Mouse (Mus musculus) embryonic facial prominence, embryonic 13.5 days (tissue): Measurements from ENCODE around the gene Tsku. TPM values are rescaled to one million over a fixed set of nuclear protein-coding genes. Genes with fewer than 3 reads are reported as not detected.

Experiments used
- ATAC-seq: fragments of 200-750 bp; cut with Nextera tagmentation; 2 replicates; pipeline ENCODE4 v1.8.0; 2017; ENCODE audit warnings: low read depth; ENCODE audit not compliant: insufficient number of reproducible peaks, insufficient read depth, low FRiP score, low TSS enrichment
- H3K27ac ChIP-seq: fragments of 300-500 bp; sonication (generic); 2 replicates; pipeline ENCODE4 v1.5.1; 2015; ENCODE audit warnings: moderate library complexity, mild to moderate bottlenecking, inconsistent platforms
- H3K27me3 ChIP-seq: fragments of 300-500 bp; sonication (generic); 2 replicates; pipeline ENCODE4 v1.6.1; 2015; ENCODE audit warnings: mild to moderate bottlenecking, inconsistent platforms
- H3K36me3 ChIP-seq: fragments of 300-500 bp; sonication (generic); 2 replicates; pipeline ENCODE4 v1.6.1; 2015; ENCODE audit warnings: mild to moderate bottlenecking, inconsistent platforms
- H3K4me1 ChIP-seq: fragments of 300-500 bp; sonication (generic); 2 replicates; pipeline ENCODE4 v1.6.1; 2015; ENCODE audit warnings: inconsistent platforms
- H3K4me2 ChIP-seq: fragments of 300-500 bp; sonication (generic); 2 replicates; pipeline ENCODE4 v1.6.1; 2015; ENCODE audit warnings: moderate library complexity, mild to moderate bottlenecking, inconsistent platforms
- H3K4me3 ChIP-seq: fragments of 300-500 bp; sonication (generic); 2 replicates; pipeline ENCODE4 v1.5.1; 2015; ENCODE audit warnings: mild to moderate bottlenecking, inconsistent platforms
- H3K9ac ChIP-seq: fragments of 300-500 bp; sonication (generic); 2 replicates; pipeline ENCODE4 v1.6.1; 2015; ENCODE audit warnings: mild to moderate bottlenecking, inconsistent platforms
- H3K9me3 ChIP-seq: fragments of 300-500 bp; sonication (generic); 2 replicates; pipeline ENCODE4 v1.6.1; 2016; ENCODE audit warnings: inconsistent platforms
- WGBS: fragments of 180-500 bp; shearing (Covaris S2); methylation state at CpG from one replicate; pipeline ENCODE4 v1.1.7; 2015; ENCODE audit warnings: mixed read lengths; 5-methylcytosine and 5-hydroxymethylcytosine counted together
- polyA plus RNA-seq: library from polyadenylated mRNA; unstranded; fragments of >200 nt; fragmentation: Nextera tagmentation; extraction: Ambion mirVana; gene quantifications from 2 replicates; pipeline ENCODE4 v1.2.1, GENCODE M21; 2015

Tsku gene
- polyA plus RNA-seq, 1 experiment from 2014 or later = 19.2 TPM

GRCm38 (mm10) chr7:98385168-98385567, 24.0 kb upstream of the Tsku start:
- no peak overlapping the region for H3K27ac ChIP-seq

GRCm38 (mm10) chr7:98383337-98383736, 22.2 kb upstream of the Tsku start:
- H3K4me2 ChIP-seq = no peak overlapping the region
- no peak overlapping the region for H3K9ac ChIP-seq
- H3K4me3 ChIP-seq = no peak overlapping the region
- H3K9me3 ChIP-seq = no peaks in the 10 kb centered on the region
- no peaks in the 10 kb centered on the region for H3K36me3 ChIP-seq
- no peak overlapping the region for H3K27ac ChIP-seq
- H3K4me1 ChIP-seq = peaks cover 11% of the 10 kb centered on the region
- no peaks in the 10 kb centered on the region for H3K27me3 ChIP-seq
- WGBS = 38% methylated on average over 4 of the region's 4 CpGs
- no peak for ATAC-seq

More at GRCm38 (mm10) chr7:98385168-98385567, 24.0 kb upstream of the Tsku start:
- H3K4me3 ChIP-seq = no peak overlapping the region
- H3K36me3 ChIP-seq = no peaks in the 10 kb centered on the region
- H3K9ac ChIP-seq = no peak overlapping the region
- no peaks in the 10 kb centered on the region for H3K27me3 ChIP-seq
- ATAC-seq = no peak
- WGBS = 70% methylated on average over 1 of the region's 1 CpGs
- H3K4me2 ChIP-seq = no peak overlapping the region
- no peaks in the 10 kb centered on the region for H3K9me3 ChIP-seq
- peaks cover 14% of the 10 kb centered on the region for H3K4me1 ChIP-seq

- 82% methylated on average over 6 of the region's 6 CpGs for WGBS
- Histone ChIP-seq H3K4me2 (no peak overlapping the region), H3K27me3 (no peaks in the 10 kb centered on the region), H3K4me1 (peaks cover 11% of the 10 kb centered on the region), H3K9ac (no peak overlapping the region), H3K4me3 (no peak overlapping the region), H3K27ac (no peak overlapping the region), H3K9me3 (no peaks in the 10 kb centered on the region), H3K36me3 (no peaks in the 10 kb centered on the region)
- ATAC-seq = no peak
Measured at GRCm38 (mm10) chr7:98382784-98383183, 21.7 kb upstream of the Tsku start.

GRCm38 (mm10) chr7:98380224-98380925, 19.2 kb upstream of the Tsku start:
- Histone ChIP-seq H3K9ac (no peak overlapping the region), H3K9me3 (no peaks in the 10 kb centered on the region), H3K4me1 (peaks cover 11% of the 10 kb centered on the region), H3K27me3 (no peaks in the 10 kb centered on the region), H3K4me3 (no peak overlapping the region), H3K36me3 (no peaks in the 10 kb centered on the region), H3K4me2 (no peak overlapping the region), H3K27ac (no peak overlapping the region)
- 58% methylated on average over 6 of the region's 6 CpGs for WGBS
- no peak for ATAC-seq

- Histone ChIP-seq H3K27me3 (no peaks in the 10 kb centered on the region), H3K9me3 (no peaks in the 10 kb centered on the region), H3K27ac (no peak overlapping the region), H3K36me3 (no peaks in the 10 kb centered on the region), H3K4me3 (no peak overlapping the region), H3K4me2 (no peak overlapping the region), H3K4me1 (peaks cover 11% of the 10 kb centered on the region), H3K9ac (no peak overlapping the region)
- ATAC-seq = no peak
- 88% methylated on average over 4 of the region's 4 CpGs for whole genome bisulfite sequencing
Measured at GRCm38 (mm10) chr7:98379232-98379631, 18.1 kb upstream of the Tsku start.

- Histone ChIP-seq H3K27me3 (no peaks in the 10 kb centered on the region), H3K36me3 (no peaks in the 10 kb centered on the region), H3K4me1 (peaks cover 6% of the 10 kb centered on the region), H3K4me3 (no peak overlapping the region), H3K9ac (no peak overlapping the region), H3K4me2 (no peak overlapping the region), H3K27ac (no peak overlapping the region), H3K9me3 (no peaks in the 10 kb centered on the region)
- ATAC-seq = no peak
- WGBS = 64% methylated on average over 5 of the region's 5 CpGs
Measured at GRCm38 (mm10) chr7:98377257-98377656, 16.1 kb upstream of the Tsku start.

DNA sequence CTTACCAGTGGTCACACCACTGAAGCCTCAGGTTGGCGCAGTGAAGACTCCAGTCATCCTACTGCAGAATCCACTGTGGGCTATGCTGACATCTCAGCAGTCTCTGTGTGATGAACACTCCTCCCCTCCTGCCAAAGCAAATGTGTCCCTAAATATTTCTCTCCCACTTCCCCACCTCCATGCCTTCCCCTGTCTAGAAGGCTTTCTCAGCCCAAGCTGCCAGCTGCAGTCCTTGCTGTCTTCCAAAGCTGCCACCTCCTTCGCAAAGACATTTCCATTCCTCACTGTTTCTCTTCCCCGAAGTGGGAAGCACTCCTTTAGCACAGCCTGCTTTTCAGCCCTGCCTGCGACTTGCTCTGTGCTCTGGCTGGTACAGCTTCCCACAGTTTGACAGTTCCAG, 10.0 kb upstream of the Tsku start:
- ATAC-seq = no peak
- WGBS = 32% methylated on average over 4 of the region's 4 CpGs
- H3K27ac ChIP-seq = no peak overlapping the region
- H3K4me1 ChIP-seq = peaks cover 9% of the 10 kb centered on the region; the same call in 1 of the 2 replicates
- H3K36me3 ChIP-seq = no peaks in the 10 kb centered on the region
- no peak overlapping the region for H3K9ac ChIP-seq
- H3K9me3 ChIP-seq = no peaks in the 10 kb centered on the region
- no peak overlapping the region for H3K4me2 ChIP-seq
- no peaks in the 10 kb centered on the region for H3K27me3 ChIP-seq
- no peak overlapping the region for H3K4me3 ChIP-seq

DNA sequence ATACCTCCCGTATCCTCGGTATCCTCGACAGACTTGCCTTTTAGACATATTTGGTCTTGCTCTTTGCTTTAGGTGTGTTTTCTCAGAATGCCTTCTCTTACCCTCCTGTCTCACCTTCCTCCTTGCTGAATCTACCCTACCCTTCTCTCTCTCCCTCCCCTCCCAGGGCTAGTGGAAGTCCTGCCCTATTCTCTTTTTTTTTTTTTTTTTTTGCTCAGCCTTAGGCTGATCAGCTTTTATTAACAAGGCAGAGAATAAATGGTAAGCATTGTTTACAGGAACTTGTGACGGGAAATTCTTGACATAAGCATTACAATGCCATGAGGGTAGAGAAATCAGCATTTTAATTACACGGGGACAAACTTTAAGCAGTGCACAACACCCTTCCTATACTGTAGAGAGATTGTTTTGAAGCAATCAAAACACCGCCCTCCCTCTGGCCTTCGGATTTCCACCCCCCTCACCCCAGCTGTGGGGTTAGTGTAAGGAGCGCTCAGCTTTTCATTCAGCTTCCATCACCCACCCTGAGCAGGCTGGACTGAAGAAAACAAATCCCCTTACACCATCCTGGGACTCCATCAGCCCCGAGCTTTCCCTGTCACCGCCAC, 8.7 kb upstream of the Tsku start:
- H3K9me3 ChIP-seq = no peaks in the 10 kb centered on the region
- H3K36me3 ChIP-seq = no peaks in the 10 kb centered on the region
- no peak overlapping the region for H3K9ac ChIP-seq
- no peak overlapping the region for H3K27ac ChIP-seq
- no peak for ATAC-seq
- WGBS = 52% methylated on average over 10 of the region's 10 CpGs
- no peak overlapping the region for H3K4me2 ChIP-seq
- H3K4me1 ChIP-seq = peaks cover 9% of the 10 kb centered on the region; the same call in 1 of the 2 replicates
- H3K27me3 ChIP-seq = no peaks in the 10 kb centered on the region
- H3K4me3 ChIP-seq = no peak overlapping the region

- Histone ChIP-seq H3K36me3 (no peaks in the 10 kb centered on the region), H3K4me3 (peak overlapping the region; percentile 85), H3K4me1 (peaks cover 38% of the 10 kb centered on the region), H3K27ac (peak overlapping the region; percentile 92), H3K27me3 (no peaks in the 10 kb centered on the region), H3K9me3 (no peaks in the 10 kb centered on the region), H3K9ac (peak overlapping the region; percentile 46; the same call in 1 of the 2 replicates), H3K4me2 (peak overlapping the region; percentile 89)
- ATAC-seq = no peak
- WGBS = 16% methylated on average over 2 of the region's 2 CpGs
Measured at GRCm38 (mm10) chr7:98361662-98362061, 534 bp upstream of the Tsku start.

DNA sequence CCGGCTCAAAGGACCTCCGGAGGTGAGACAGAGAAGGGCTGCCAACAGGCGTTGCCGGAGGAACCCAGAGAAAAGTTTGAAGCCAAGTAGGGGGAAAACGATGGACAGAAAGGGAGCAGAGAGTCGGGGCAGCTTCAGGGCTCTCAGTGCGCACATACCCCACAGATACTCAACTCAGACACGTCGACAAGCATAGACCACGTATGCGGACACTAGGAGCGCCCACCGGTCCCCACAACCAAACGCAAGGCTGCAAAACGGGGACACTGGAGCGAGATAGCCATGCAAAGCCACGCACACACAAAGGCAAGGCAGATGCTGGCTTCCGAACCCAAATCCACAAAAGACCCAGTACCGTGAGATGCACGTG, 522 bp downstream of the Tsku start:
- Histone ChIP-seq H3K4me1 (peaks cover 49% of the 10 kb centered on the region), H3K36me3 (no peaks in the 10 kb centered on the region), H3K4me3 (peak overlapping the region; percentile 85), H3K9me3 (no peaks in the 10 kb centered on the region), H3K4me2 (peak overlapping the region; percentile 89), H3K27me3 (no peaks in the 10 kb centered on the region), H3K9ac (peak overlapping the region; percentile 89), H3K27ac (peak overlapping the region; percentile 92)
- under 1% methylated on average over 20 of the region's 20 CpGs for WGBS
- 0 out of 2 replicates have a peak, but pooled peaks have one; percentile 1 for ATAC-seq

DNA sequence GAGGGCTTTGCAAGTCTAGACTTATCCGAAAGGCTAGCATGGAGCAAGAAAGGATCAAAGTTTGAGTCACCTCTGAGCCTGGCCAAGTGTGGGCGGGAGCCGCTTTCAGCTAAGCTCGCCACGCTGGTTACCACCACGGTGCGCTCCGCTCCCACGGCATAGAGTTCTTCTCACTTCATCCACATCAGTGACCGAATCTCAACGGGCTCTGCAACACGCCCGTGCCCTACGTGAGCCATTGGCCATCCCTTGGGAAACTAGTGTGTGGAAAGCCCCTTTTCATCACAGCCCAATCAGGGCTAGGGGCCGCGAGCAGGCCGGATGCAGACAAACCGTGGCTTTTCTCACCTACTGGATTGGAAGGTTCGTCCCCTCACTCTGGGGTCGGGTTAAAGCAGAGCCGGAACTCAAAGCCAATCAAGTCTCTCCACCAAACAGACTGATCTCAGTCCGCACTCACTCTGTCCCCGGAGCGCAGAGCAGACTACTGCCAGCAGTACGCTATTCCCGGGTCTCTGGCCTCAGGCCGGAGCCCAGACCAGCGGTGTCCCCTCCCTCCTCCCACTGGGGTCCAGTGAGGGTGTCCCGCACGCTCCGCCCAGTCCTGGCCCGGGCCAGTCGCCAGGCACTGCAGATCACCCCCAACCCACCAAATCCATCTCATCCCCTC, 1.0 kb downstream of the Tsku start:
- Histone ChIP-seq H3K9ac (peak overlapping the region; percentile 89), H3K4me3 (peak overlapping the region; percentile 85), H3K4me1 (peaks cover 54% of the 10 kb centered on the region), H3K4me2 (peak overlapping the region; percentile 89), H3K27me3 (no peaks in the 10 kb centered on the region), H3K36me3 (no peaks in the 10 kb centered on the region), H3K9me3 (no peaks in the 10 kb centered on the region), H3K27ac (peak overlapping the region; percentile 92)
- peak; percentile 12 for ATAC-seq
- WGBS = under 1% methylated on average over 33 of the region's 33 CpGs
